Mouse (Mus musculus) kidney, adult 2 months (tissue): Measurements from ENCODE around the gene Ak2. TPM values are rescaled to one million over a fixed set of nuclear protein-coding genes. Genes with fewer than 3 reads are reported as not detected.

Source experiments
- DNase-seq: peaks from one replicate; pipeline ENCODE4 v3.0.0; 2021
- H3K27ac ChIP-seq: fragments of 200-500 bp; 2 replicates; pipeline ENCODE4 v1.5.1; 2012; ENCODE audit warnings: low read depth, low read length, control low read depth, inconsistent platforms; ENCODE audit not compliant: insufficient read depth
- H3K27me3 ChIP-seq: fragments of 200-500 bp; replicated peaks from 2 replicates; pipeline ENCODE4 v1.6.1; 2012; ENCODE audit warnings: mild to moderate bottlenecking, moderate library complexity, low read length, inconsistent platforms; ENCODE audit not compliant: control insufficient read depth, insufficient read depth
- H3K36me3 ChIP-seq: fragments of 200-500 bp; 2 replicates; pipeline ENCODE4 v1.6.1; 2012; ENCODE audit warnings: mild to moderate bottlenecking, moderate library complexity, low read length, inconsistent platforms; ENCODE audit not compliant: control insufficient read depth, insufficient read depth
- H3K4me1 ChIP-seq: fragments of 200-500 bp; 2 replicates; pipeline ENCODE4 v1.6.1; 2011; ENCODE audit warnings: low read length; ENCODE audit not compliant: control insufficient read depth, insufficient read depth
- H3K4me3 ChIP-seq: fragments of 200-500 bp; 2 replicates; pipeline ENCODE4 v1.5.1; 2011; ENCODE audit warnings: mild to moderate bottlenecking, low read depth, low read length, control low read depth; ENCODE audit not compliant: insufficient read depth
- CTCF ChIP-seq: fragments of 200-500 bp; conservative IDR thresholded peaks from 2 replicates; pipeline ENCODE4 v1.5.1; 2011; ENCODE audit warnings: low read depth, mild to moderate bottlenecking, control low read depth, low read length, moderate library complexity, mixed read lengths; ENCODE audit not compliant: insufficient read depth, insufficient read length
- POLR2A ChIP-seq: fragments of 200-500 bp; IDR thresholded peaks from one replicate; pipeline ENCODE4 v1.6.1; 2011; ENCODE audit warnings: low read depth, low read length, control low read depth
- WGBS: fragments of 180-500 bp; shearing (Covaris S2); methylation state at CpG from one replicate; pipeline ENCODE4 v1.1.7; 2018; 5-methylcytosine and 5-hydroxymethylcytosine counted together
- polyA plus RNA-seq: library from polyadenylated mRNA; depleted of rRNA; stranded (reverse); fragments of >200 nt; gene quantifications from 2 replicates; pipeline ENCODE4 v1.2.3, GENCODE M21; 2012

Ak2 gene
- polyA plus RNA-seq, 1 experiment, result 110 TPM

GRCm38 (mm10) chr4:128983151-128983550 lies 8.6 kb upstream of the Ak2 start:
- peak overlapping the region; percentile 95 for H3K27ac ChIP-seq
- H3K4me1 ChIP-seq, result peaks cover 19% of the 10 kb centered on the region
- peak; percentile 62 for DNase-seq
- H3K27me3 ChIP-seq, result no peaks in the 10 kb centered on the region
- H3K4me3 ChIP-seq, result no peak overlapping the region
- H3K36me3 ChIP-seq, result no peaks in the 10 kb centered on the region
- 44% methylated on average over 2 of the region's 2 CpGs for WGBS
- TF ChIP-seq POLR2A (no peak), CTCF (no peak)

DNA sequence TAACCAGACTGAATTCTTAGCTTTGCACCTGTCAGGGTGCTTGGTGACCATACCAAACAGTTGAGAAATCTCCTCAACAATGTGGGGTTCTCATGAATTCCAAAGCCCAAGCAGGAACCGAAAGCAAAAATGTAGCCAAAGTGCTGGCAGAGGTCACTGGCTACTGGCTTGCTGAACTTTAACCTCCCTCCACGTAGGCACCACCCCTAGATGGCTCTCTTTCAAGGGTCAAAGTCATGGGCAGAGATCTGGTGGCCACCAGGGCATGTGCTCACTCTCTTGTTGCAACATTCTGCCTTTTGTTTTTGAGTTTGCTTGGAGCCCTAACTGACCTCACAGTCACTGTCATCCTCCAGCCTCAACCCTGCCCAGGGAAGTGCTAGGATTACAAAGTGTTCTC lies 8.1 kb upstream of the Ak2 start:
- no peak overlapping the region for H3K4me3 ChIP-seq
- WGBS, result 33% methylated on average over 2 of the region's 2 CpGs
- H3K27ac ChIP-seq, result peak overlapping the region; percentile 97
- no peaks in the 10 kb centered on the region for H3K27me3 ChIP-seq
- DNase-seq, result peak; percentile 93
- H3K36me3 ChIP-seq, result no peaks in the 10 kb centered on the region
- TF ChIP-seq CTCF, result 0 out of 2 replicates have a peak, but pooled peaks have one; percentile 22
- no peak for TF ChIP-seq POLR2A
- H3K4me1 ChIP-seq, result peaks cover 15% of the 10 kb centered on the region

GRCm38 (mm10) chr4:128984600-128984999 lies 7.2 kb upstream of the Ak2 start:
- H3K27me3 ChIP-seq, result no peaks in the 10 kb centered on the region
- peak overlapping the region; percentile 97 for H3K27ac ChIP-seq
- peak; percentile 81 for DNase-seq
- TF ChIP-seq POLR2A (no peak), CTCF (no peak)
- no peak overlapping the region for H3K4me3 ChIP-seq
- no peaks in the 10 kb centered on the region for H3K36me3 ChIP-seq
- H3K4me1 ChIP-seq, result peaks cover 20% of the 10 kb centered on the region
- 40% methylated on average over 3 of the region's 3 CpGs for WGBS

DNA sequence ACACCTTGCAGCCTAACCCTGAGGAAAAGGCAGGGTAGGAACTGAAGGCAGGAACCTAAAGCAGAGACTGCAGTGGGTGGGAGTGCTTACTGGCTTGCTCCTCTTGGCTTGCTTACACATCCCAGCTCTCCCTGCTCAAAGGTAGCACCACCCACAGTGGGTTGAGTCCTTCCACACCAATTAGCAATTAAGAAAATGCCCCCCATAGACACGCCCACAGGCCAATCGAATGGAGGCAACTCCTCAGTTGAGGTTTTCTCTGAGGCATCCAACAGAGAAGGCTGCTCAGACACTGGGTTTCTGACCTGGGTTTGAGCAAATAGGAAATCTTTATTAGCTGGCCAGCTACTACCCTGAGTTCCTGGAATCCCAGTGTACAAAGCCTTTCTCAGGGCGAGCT lies 2.8 kb upstream of the Ak2 start:
- peak overlapping the region; percentile 96 for H3K27ac ChIP-seq
- H3K36me3 ChIP-seq, result no peaks in the 10 kb centered on the region
- peak; percentile 85 for DNase-seq
- H3K4me1 ChIP-seq, result peaks cover 19% of the 10 kb centered on the region
- no peak overlapping the region for H3K4me3 ChIP-seq
- 58% methylated on average over 3 of the region's 3 CpGs for WGBS
- TF ChIP-seq CTCF, result no peak
- TF ChIP-seq POLR2A, result no peak
- no peaks in the 10 kb centered on the region for H3K27me3 ChIP-seq

DNA sequence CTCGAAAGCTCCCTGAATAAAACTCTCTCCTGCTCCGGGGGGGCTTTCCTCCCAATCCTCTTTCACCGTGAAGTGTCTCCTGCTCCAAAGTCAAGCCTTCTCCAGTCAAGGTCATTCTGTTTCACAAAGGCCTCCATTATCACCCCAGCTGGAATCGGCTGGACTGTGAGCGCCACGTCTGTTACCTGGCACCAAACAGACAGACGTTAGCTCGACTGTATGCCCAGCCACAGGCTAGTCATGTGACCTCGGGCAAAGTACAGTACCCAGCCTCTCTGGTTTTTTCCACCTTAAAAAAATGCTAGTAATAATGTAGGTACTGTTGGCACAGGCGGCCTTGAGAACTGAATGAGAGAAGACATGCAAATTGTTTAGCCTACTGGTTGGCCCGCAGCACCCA lies 2.1 kb upstream of the Ak2 start:
- WGBS, result 33% methylated on average over 11 of the region's 11 CpGs
- DNase-seq, result peak; percentile 93
- Histone ChIP-seq H3K27ac (peak overlapping the region; percentile 96), H3K4me3 (0 out of 2 replicates have a peak overlapping the region, but pooled peaks have one; percentile 2), H3K4me1 (peaks cover 16% of the 10 kb centered on the region; the same call in 1 of the 2 replicates), H3K36me3 (no peaks in the 10 kb centered on the region), H3K27me3 (no peaks in the 10 kb centered on the region)
- no peak for TF ChIP-seq CTCF
- TF ChIP-seq POLR2A, result peak; percentile 38

- WGBS, result 84% methylated on average over 3 of the region's 3 CpGs
- H3K27me3 ChIP-seq, result no peaks in the 10 kb centered on the region
- no peak for DNase-seq
- no peaks in the 10 kb centered on the region for H3K36me3 ChIP-seq
- no peak overlapping the region for H3K4me3 ChIP-seq
- H3K27ac ChIP-seq, result no peak overlapping the region
- peaks cover 32% of the 10 kb centered on the region for H3K4me1 ChIP-seq
- TF ChIP-seq CTCF (no peak), POLR2A (no peak)
Measured at GRCm38 (mm10) chr4:128992176-128992575, 418 bp downstream of the Ak2 start.

DNA sequence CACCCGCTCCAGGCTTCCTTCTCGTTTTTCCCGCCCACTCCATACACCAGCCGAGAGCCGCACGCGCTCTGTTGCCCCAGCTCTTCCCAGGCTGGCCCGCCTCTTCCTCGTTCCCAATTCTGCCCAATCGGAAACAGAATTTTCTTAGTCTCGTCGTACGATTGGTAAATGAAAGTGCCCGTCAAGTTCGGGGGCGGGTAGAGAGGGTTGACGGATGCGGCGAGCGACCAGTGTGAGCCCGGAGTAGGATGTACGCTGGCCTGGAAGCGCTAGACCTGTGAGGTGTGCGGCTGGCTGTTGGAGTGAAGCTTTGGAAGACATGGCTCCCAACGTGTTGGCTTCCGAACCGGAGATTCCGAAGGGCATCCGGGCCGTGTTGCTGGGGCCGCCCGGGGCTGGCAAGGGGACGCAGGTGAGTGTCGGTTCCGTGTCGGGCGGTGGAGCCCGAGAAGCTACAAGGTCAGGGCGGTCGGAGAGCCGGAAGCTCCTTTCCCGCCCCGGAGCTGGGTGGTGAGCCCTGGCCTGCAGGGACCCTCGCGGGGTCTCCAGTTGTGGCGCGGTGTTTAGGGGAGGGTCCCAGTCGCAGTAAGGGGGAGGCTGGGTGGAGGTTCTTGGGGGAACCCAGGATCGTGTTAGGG lies 1.4 kb downstream of the Ak2 start:
- H3K36me3 ChIP-seq, result no peaks in the 10 kb centered on the region
- peak overlapping the region; percentile 74 for H3K4me3 ChIP-seq
- no peaks in the 10 kb centered on the region for H3K27me3 ChIP-seq
- TF ChIP-seq POLR2A (peak; percentile 90), CTCF (no peak)
- under 1% methylated on average over 49 of the region's 49 CpGs for WGBS
- H3K27ac ChIP-seq, result peak overlapping the region; percentile 74
- peak; percentile 98 for DNase-seq
- H3K4me1 ChIP-seq, result peaks cover 40% of the 10 kb centered on the region

GRCm38 (mm10) chr4:128993675-128994074 lies 1.9 kb downstream of the Ak2 start:
- peak; percentile 58 for DNase-seq
- 2% methylated on average over 12 of the region's 12 CpGs for WGBS
- Histone ChIP-seq H3K27me3 (no peaks in the 10 kb centered on the region), H3K4me3 (peak overlapping the region; percentile 74), H3K27ac (peak overlapping the region; percentile 74), H3K36me3 (no peaks in the 10 kb centered on the region), H3K4me1 (peaks cover 40% of the 10 kb centered on the region)
- no peak for TF ChIP-seq POLR2A
- no peak for TF ChIP-seq CTCF
